Mouse (Mus musculus) erythroid progenitor cell, adult 5-6 weeks (primary cell): ENCODE results near the gene Osgin1. TPM values are rescaled to one million over a fixed set of nuclear protein-coding genes. Genes with fewer than 3 reads are reported as not detected.

ENCODE experiments used
- ATAC-seq: replicated peaks from 2 replicates; pipeline ENCODE4 v1.8.0; 2016; ENCODE audit warnings: moderate number of reproducible peaks, mild to moderate bottlenecking, moderate TSS enrichment, inconsistent platforms; ENCODE audit not compliant: poor library complexity, low FRiP score, severe bottlenecking
- total RNA-seq, 2 experiments: library from RNA; stranded (forward) in 1 of 2; stranded (reverse) in 1 of 2; fragments of 150-400 nt in 1 of 2; fragments of 186-747, 209-891 nt in 1 of 2; gene quantifications; 2 replicates each; pipeline versions ENCODE4 v1.2.3 to v1.2.4; 2015 to 2017; ENCODE audit warnings: low replicate concordance in 2 of 2

Gene Osgin1
- total RNA-seq, 2 experiments from 2014 or later = not detected

DNA sequence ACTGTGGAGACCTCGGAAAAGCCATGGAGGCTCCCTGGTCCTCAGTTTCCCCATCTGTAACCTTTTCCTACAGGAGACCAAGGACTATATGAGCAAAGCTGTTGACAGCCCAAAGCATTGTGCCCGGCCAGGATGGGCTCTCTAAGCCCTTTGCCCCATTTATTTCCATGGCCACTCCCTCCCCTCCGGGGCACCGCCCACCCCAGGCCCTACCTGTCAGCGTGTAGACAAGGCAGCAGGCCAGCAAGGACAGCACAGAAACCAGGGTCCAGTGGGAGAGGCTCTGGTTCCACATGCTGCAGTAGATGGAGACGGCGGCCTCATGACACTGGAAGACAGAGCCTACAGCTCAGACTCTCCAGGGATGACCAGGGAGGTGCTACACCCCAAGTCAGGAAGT, 53.2 kb downstream of the Osgin1 start:
- ATAC-seq = no peak

Other genes with a start within 250 kb of the Osgin1 start
- gene Hsbp1, start 89.6 kb upstream of the Osgin1 start, total RNA-seq (2015; ENCODE audit: low replicate concordance) = 38.9 and 42.3 TPM in 2 replicates
- gene Hsbp1, start 89.6 kb upstream of the Osgin1 start, total RNA-seq (2017; ENCODE audit: low replicate concordance) = 15.3 and 22.3 TPM in 2 replicates
- 3.6 and 3.8 TPM in 2 replicates for gene Mlycd, start 39.2 kb upstream of the Osgin1 start, total RNA-seq (2015; ENCODE audit: low replicate concordance)
- 0.64 and 1.6 TPM in 2 replicates for gene Mlycd, start 39.2 kb upstream of the Osgin1 start, total RNA-seq (2017; ENCODE audit: low replicate concordance)
- not detected in 2 replicates for gene Necab2, start 12.6 kb downstream of the Osgin1 start, total RNA-seq (2015; ENCODE audit: low replicate concordance)
- not detected in 2 replicates for gene Necab2, start 12.6 kb downstream of the Osgin1 start, total RNA-seq (2017; ENCODE audit: low replicate concordance)
- not detected in 2 replicates for gene Slc38a8, start 67.6 kb downstream of the Osgin1 start, total RNA-seq (2015; ENCODE audit: low replicate concordance)
- gene Slc38a8, start 67.6 kb downstream of the Osgin1 start, total RNA-seq (2017; ENCODE audit: low replicate concordance) = not detected in 2 replicates
- gene Mbtps1, start 124.6 kb downstream of the Osgin1 start, total RNA-seq (2015; ENCODE audit: low replicate concordance) = 30.3 and 88.4 TPM in 2 replicates
- 35.7 and 42.7 TPM in 2 replicates for gene Mbtps1, start 124.6 kb downstream of the Osgin1 start, total RNA-seq (2017; ENCODE audit: low replicate concordance)
- gene Hsdl1, start 141.1 kb downstream of the Osgin1 start, total RNA-seq (2015; ENCODE audit: low replicate concordance) = 8.4 and 15.9 TPM in 2 replicates
- 24.1 and 26.2 TPM in 2 replicates for gene Hsdl1, start 141.1 kb downstream of the Osgin1 start, total RNA-seq (2017; ENCODE audit: low replicate concordance)
- not detected in 2 replicates for gene Dnaaf1, start 141.1 kb downstream of the Osgin1 start, total RNA-seq (2015; ENCODE audit: low replicate concordance)
- gene Dnaaf1, start 141.1 kb downstream of the Osgin1 start, total RNA-seq (2017; ENCODE audit: low replicate concordance) = not detected in 2 replicates
- gene Taf1c, start 171.1 kb downstream of the Osgin1 start, total RNA-seq (2015; ENCODE audit: low replicate concordance) = 2.5 and 4.3 TPM in 2 replicates
- gene Taf1c, start 171.1 kb downstream of the Osgin1 start, total RNA-seq (2017; ENCODE audit: low replicate concordance) = 2.4 and 3.0 TPM in 2 replicates
- not detected in 2 replicates for gene Adad2, start 178.6 kb downstream of the Osgin1 start, total RNA-seq (2015; ENCODE audit: low replicate concordance)
- not detected in 2 replicates for gene Adad2, start 178.6 kb downstream of the Osgin1 start, total RNA-seq (2017; ENCODE audit: low replicate concordance)
- not detected in 2 replicates for gene Kcng4, start 201.6 kb downstream of the Osgin1 start, total RNA-seq (2015; ENCODE audit: low replicate concordance)
- not detected in 2 replicates for gene Kcng4, start 201.6 kb downstream of the Osgin1 start, total RNA-seq (2017; ENCODE audit: low replicate concordance)
- gene Wfdc1, start 232.2 kb downstream of the Osgin1 start, total RNA-seq (2015; ENCODE audit: low replicate concordance) = not detected in 2 replicates
- not detected in 2 replicates for gene Wfdc1, start 232.2 kb downstream of the Osgin1 start, total RNA-seq (2017; ENCODE audit: low replicate concordance)